Mouse (Mus musculus) kidney, embryonic 16.5 days (tissue): ENCODE data around the gene Enah. TPM values are rescaled to one million over a fixed set of nuclear protein-coding genes. Genes with fewer than 3 reads are reported as not detected.

Experiments used
- ATAC-seq: fragments of 200-750 bp; cut with Nextera tagmentation; 2 replicates; pipeline ENCODE4 v1.8.0; 2017; ENCODE audit warnings: moderate TSS enrichment; ENCODE audit not compliant: low FRiP score, low TSS enrichment
- H3K27ac ChIP-seq: fragments of 300-500 bp; sonication (generic); 2 replicates; pipeline ENCODE4 v1.5.1; 2014; ENCODE audit warnings: low read length
- H3K27me3 ChIP-seq: fragments of 300-500 bp; sonication (generic); 2 replicates; pipeline ENCODE4 v1.6.1; 2014; ENCODE audit warnings: low read length, control low read depth, mixed read lengths; ENCODE audit not compliant: insufficient read depth
- H3K36me3 ChIP-seq: fragments of 300-500 bp; sonication (generic); 2 replicates; pipeline ENCODE4 v1.6.1; 2014; ENCODE audit warnings: low read length, control low read depth, mixed read lengths; ENCODE audit not compliant: insufficient read depth
- H3K4me1 ChIP-seq: fragments of 300-500 bp; sonication (generic); 2 replicates; pipeline ENCODE4 v1.6.1; 2014; ENCODE audit warnings: low read length, control low read depth, mixed read lengths; ENCODE audit not compliant: insufficient read depth
- H3K4me2 ChIP-seq: fragments of 300-500 bp; sonication (generic); replicated peaks from 2 replicates; pipeline ENCODE4 v1.6.1; 2014; ENCODE audit warnings: low read depth, low read length
- H3K4me3 ChIP-seq: fragments of 300-500 bp; sonication (generic); 2 replicates; pipeline ENCODE4 v1.5.1; 2014; ENCODE audit warnings: mild to moderate bottlenecking, low read length
- H3K9ac ChIP-seq: fragments of 300-500 bp; sonication (generic); replicated peaks from 2 replicates; pipeline ENCODE4 v1.6.1; 2014; ENCODE audit warnings: low read length
- H3K9me3 ChIP-seq: fragments of 300-500 bp; sonication (generic); 2 replicates; pipeline ENCODE4 v1.6.1; 2016; ENCODE audit warnings: low read length, control low read depth
- WGBS: fragments of 180-500 bp; shearing (Covaris S2); extraction: QIAGEN DNeasy Blood & Tissue Kit; methylation state at CpG from one replicate; pipeline ENCODE4 v1.1.7; 2014; 5-methylcytosine and 5-hydroxymethylcytosine counted together
- polyA plus RNA-seq: library from polyadenylated mRNA; unstranded; fragments of >200 nt; fragmentation: Nextera tagmentation; extraction: Ambion mirVana; gene quantifications from 2 replicates; pipeline ENCODE4 v1.2.1, GENCODE M21; 2015

Enah gene
- polyA plus RNA-seq, 1 experiment from 2014 or later, result 10.8 TPM

DNA sequence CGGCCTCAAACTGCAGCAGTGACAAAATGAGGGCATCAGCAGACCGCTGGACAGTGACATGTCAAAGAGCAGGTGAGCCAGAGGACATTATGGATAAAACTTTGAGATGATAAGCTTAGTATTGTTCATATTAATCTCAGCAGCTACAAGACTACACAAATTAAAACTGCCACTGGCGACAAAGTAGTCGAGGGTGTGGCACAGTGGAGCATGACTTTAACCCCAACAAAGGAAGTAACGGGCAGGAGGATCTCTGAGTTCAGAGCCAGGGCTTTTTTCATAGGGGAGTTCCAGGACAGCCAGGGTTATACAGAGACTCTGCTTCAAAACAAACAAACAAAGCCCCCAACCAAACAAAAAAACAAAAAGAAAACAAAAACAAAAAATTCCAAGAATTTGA, 68.5 kb downstream of the Enah start:
- no peak for ATAC-seq
- Histone ChIP-seq H3K36me3 (peaks cover 3% of the 10 kb centered on the region; the same call in 1 of the 2 replicates), H3K27me3 (no peaks in the 10 kb centered on the region), H3K27ac (no peak overlapping the region), H3K4me3 (no peak overlapping the region), H3K9ac (no peak overlapping the region), H3K9me3 (no peaks in the 10 kb centered on the region), H3K4me2 (no peak overlapping the region), H3K4me1 (no peaks in the 10 kb centered on the region)
- 67% methylated on average over 5 of the region's 5 CpGs for WGBS

DNA sequence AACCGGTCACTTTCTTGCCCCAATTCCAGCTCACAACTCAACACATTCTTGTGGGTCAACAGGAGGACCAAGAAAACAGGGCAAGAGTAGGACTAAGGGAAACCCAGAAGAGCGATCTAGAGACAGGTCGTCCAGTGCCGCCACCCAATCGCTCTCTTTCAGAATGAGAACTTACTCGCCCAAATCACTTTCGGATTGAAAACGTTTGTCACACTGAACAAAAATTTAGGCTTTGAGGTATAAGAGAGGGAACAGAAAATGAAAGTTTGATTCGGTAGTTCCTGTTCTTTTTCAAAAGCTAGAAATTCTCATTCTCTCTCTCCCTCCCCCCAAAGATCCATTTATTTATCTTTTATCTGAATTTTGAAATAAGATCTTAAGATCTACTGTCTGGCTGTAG, 69.1 kb downstream of the Enah start:
- Histone ChIP-seq H3K9me3 (no peaks in the 10 kb centered on the region), H3K36me3 (peaks cover 3% of the 10 kb centered on the region; the same call in 1 of the 2 replicates), H3K9ac (no peak overlapping the region), H3K4me3 (no peak overlapping the region), H3K4me2 (no peak overlapping the region), H3K27ac (no peak overlapping the region), H3K4me1 (no peaks in the 10 kb centered on the region), H3K27me3 (no peaks in the 10 kb centered on the region)
- ATAC-seq, result no peak
- WGBS, result 95% methylated on average over 9 of the region's 9 CpGs

DNA sequence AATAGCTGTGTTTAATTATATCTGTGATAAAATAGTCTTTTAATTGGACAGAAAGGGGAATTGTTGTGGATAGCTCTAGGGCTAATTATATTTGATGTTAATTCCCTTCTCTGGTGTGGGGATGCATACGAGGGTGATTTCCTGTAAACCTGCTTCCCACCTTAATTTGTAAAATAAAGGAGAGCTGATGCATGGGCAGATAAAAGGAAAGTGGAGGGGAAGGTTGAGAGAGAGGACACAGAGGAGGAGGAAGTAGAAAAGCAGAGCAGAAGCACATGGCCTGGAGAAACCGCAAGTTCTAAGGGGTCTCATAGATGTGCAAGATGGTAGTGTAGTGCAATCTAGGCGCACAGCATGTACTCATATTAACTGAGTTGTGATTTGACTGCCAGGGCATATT, 71.6 kb downstream of the Enah start:
- no peak overlapping the region for H3K4me3 ChIP-seq
- H3K9ac ChIP-seq, result no peak overlapping the region
- H3K27ac ChIP-seq, result no peak overlapping the region
- peaks cover 3% of the 10 kb centered on the region; the same call in 1 of the 2 replicates for H3K36me3 ChIP-seq
- no peaks in the 10 kb centered on the region for H3K27me3 ChIP-seq
- no peaks in the 10 kb centered on the region for H3K9me3 ChIP-seq
- no peak overlapping the region for H3K4me2 ChIP-seq
- no peaks in the 10 kb centered on the region for H3K4me1 ChIP-seq
- no peak for ATAC-seq
- 95% methylated on average over 3 of the region's 3 CpGs for WGBS

DNA sequence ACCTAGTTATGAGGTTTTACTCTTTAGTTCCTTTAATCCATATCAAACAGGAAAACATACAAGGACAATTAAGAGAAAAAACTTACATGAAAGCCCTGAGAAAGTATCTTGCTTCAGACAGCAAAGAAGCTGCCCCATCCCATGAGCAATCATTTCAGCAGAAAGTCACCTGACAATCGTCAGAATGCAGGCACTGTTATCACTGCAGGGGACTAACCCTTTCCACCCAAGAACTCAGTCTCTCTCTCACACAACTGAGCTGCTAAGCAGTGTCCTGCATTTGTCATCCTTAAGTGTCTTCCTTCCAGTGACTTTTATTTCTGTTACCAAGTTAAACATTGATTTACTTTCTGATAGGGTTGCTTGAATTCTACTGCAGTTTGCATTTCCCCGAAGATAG, 82.7 kb downstream of the Enah start:
- Histone ChIP-seq H3K27ac (no peak overlapping the region), H3K9ac (no peak overlapping the region), H3K27me3 (no peaks in the 10 kb centered on the region), H3K36me3 (no peaks in the 10 kb centered on the region), H3K9me3 (no peaks in the 10 kb centered on the region), H3K4me3 (no peak overlapping the region), H3K4me2 (no peak overlapping the region), H3K4me1 (peaks cover 3% of the 10 kb centered on the region; the same call in 1 of the 2 replicates)
- ATAC-seq, result no peak
- 34% methylated on average over 2 of the region's 2 CpGs for WGBS

DNA sequence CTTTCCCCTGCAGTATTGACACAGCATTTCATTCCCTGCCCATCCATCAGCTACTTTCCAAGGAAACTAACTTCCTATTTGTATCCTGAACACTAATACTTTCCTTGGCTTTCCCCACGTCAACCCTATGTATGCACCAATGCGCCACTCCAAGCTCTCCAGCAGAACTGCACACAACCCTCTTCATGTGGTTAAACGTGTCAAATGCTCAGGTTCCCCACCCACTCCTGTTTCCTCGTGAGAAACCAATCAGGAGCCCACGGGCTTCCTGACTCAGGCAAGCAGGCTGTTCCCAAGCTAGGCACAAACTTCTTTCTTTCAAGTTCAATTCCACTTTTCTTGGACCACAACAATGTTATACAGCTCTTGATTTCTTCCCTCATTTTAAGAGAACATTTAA, 91.4 kb downstream of the Enah start:
- no peaks in the 10 kb centered on the region for H3K9me3 ChIP-seq
- H3K9ac ChIP-seq, result no peak overlapping the region
- H3K27ac ChIP-seq, result no peak overlapping the region
- 70% methylated on average over 5 of the region's 5 CpGs for WGBS
- H3K4me1 ChIP-seq, result no peaks in the 10 kb centered on the region
- ATAC-seq, result no peak
- no peak overlapping the region for H3K4me3 ChIP-seq
- no peaks in the 10 kb centered on the region for H3K27me3 ChIP-seq
- H3K36me3 ChIP-seq, result peaks cover 2% of the 10 kb centered on the region; the same call in 1 of the 2 replicates
- no peak overlapping the region for H3K4me2 ChIP-seq

DNA sequence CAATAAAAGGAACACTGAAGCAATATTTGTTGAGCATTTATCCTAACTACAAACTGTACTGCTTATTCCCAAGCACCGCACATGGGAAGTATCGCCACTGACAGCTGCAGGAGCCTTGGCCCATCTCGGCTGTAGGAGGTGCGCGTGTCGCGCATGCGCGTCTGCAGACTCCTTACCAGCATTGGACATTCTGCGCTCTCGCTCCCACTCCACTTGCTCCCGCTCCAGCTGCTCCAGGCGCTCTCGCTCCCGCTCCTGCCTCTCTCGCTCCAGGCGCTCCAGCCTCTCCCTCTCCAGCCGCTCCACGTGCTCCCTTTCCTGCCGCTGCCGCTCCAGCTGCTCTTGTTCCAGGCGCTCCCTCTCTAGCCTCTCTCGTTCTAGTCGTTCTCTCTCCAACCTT, 96.4 kb downstream of the Enah start:
- Histone ChIP-seq H3K36me3 (peaks cover 18% of the 10 kb centered on the region), H3K4me1 (no peaks in the 10 kb centered on the region), H3K27ac (no peak overlapping the region), H3K9me3 (no peaks in the 10 kb centered on the region), H3K27me3 (no peaks in the 10 kb centered on the region), H3K4me2 (no peak overlapping the region), H3K4me3 (no peak overlapping the region), H3K9ac (no peak overlapping the region)
- 84% methylated on average over 24 of the region's 24 CpGs for whole genome bisulfite sequencing
- no peak for ATAC-seq

DNA sequence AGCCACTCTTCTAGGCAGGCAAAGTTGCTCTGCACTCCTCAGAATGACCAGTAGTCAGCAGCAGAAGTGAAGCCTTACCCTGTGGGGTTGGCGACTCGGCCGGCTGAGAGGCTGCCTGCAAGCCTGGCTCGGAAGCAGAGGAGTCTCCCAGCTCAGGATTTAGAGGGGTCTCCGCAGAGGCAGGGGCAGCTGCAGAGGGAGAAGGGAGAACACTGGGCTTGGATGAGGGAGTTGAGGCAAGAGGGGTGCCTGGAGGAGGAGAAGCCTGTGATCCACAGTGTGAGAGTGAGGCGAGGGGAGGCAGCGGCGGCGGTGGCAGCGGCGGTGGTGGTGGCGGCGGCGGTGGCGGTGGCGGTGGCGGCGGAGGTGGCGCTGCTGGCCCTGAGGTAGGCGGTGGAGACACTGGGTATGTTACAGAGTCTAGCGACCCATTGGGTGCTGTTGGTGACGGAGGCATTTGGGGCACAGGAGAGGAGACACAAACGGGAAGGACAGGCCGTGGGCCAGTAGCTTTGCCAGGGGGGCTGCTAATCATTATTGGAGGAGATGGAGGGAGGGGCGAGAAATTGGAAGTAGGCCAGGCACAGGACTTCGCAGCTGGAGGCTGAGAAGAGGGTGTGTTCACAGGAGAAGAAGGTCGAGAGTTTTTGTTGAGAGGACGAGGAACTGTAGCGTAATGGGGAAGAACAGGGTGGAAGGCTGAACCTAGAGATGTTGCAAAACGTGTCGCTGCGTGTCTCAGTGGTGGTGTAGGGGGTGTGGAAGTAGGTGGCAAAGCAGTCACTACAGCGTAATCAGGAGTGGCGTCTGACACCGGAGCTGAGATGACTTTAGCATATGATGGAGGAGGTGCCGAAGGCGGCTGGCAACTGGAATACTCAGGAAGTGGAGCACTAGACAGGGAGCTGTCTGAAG, 98.0 kb downstream of the Enah start:
- no peaks in the 10 kb centered on the region for H3K27me3 ChIP-seq
- WGBS, result 70% methylated on average over 26 of the region's 37 CpGs
- H3K4me3 ChIP-seq, result peak overlapping the region; percentile 27
- H3K9me3 ChIP-seq, result no peaks in the 10 kb centered on the region
- H3K27ac ChIP-seq, result no peak overlapping the region
- peaks cover 21% of the 10 kb centered on the region for H3K36me3 ChIP-seq
- no peak overlapping the region for H3K9ac ChIP-seq
- no peaks in the 10 kb centered on the region for H3K4me1 ChIP-seq
- peak overlapping the region; percentile 34 for H3K4me2 ChIP-seq
- ATAC-seq, result peak; percentile 35; the same call in 1 of the 2 replicates

DNA sequence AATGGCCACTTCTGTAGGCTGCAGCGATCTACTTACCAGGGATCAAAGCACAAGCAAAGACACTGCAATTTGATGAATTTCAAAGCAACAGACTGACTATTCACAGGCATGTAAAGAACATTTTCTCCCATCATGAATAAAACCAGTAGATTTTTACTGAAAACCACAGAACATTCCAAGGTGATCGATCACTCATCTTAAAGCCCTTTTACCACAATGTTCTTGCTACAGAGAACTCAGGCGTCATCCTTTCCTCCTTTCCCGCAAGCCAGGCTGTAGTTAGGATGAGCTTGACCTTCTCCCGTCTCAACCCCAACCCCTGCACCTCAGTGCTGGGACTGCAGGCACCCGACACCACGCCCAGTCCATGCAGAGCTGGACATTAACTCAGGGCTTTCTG, 107.9 kb downstream of the Enah start:
- 93% methylated on average over 7 of the region's 7 CpGs for WGBS
- Histone ChIP-seq H3K9ac (no peak overlapping the region), H3K4me2 (no peak overlapping the region), H3K4me1 (no peaks in the 10 kb centered on the region), H3K9me3 (no peaks in the 10 kb centered on the region), H3K27me3 (no peaks in the 10 kb centered on the region), H3K27ac (no peak overlapping the region), H3K36me3 (peaks cover 9% of the 10 kb centered on the region), H3K4me3 (no peak overlapping the region)
- no peak for ATAC-seq

DNA sequence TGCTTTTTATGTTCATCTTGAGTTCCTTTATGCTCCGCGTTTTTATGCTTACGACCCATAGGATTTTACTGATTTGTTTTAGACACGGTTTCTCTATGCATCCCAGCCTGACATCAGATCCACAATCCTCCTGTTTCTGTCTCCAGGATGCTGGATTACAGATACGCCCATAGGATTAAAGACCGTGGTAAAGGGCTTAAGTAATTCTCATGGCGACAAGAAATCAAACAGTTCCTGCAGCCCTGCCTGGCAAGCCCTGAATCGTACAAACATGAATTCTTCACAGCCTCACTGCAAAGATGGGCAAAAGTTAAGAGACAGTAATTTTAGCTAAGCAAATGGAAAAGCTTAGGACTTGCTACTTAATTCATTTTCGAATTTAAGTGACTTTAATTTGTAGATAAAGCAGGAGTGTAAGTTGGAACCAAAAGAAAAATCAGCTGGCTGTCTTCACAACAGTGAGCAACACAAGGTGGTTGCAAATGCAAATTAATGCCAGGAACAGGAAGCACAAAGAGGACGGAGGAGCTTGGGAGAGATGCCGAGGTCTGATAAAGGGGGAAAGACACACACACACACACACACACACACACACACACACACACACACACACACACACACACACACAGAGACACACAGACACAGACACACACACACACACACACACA, 118.0 kb downstream of the Enah start:
- no peak overlapping the region for H3K27ac ChIP-seq
- 81% methylated on average over 11 of the region's 11 CpGs for WGBS
- H3K4me1 ChIP-seq, result no peaks in the 10 kb centered on the region
- ATAC-seq, result no peak
- H3K4me2 ChIP-seq, result no peak overlapping the region
- H3K36me3 ChIP-seq, result peaks cover 12% of the 10 kb centered on the region
- no peaks in the 10 kb centered on the region for H3K27me3 ChIP-seq
- H3K4me3 ChIP-seq, result no peak overlapping the region
- no peak overlapping the region for H3K9ac ChIP-seq
- no peaks in the 10 kb centered on the region for H3K9me3 ChIP-seq

DNA sequence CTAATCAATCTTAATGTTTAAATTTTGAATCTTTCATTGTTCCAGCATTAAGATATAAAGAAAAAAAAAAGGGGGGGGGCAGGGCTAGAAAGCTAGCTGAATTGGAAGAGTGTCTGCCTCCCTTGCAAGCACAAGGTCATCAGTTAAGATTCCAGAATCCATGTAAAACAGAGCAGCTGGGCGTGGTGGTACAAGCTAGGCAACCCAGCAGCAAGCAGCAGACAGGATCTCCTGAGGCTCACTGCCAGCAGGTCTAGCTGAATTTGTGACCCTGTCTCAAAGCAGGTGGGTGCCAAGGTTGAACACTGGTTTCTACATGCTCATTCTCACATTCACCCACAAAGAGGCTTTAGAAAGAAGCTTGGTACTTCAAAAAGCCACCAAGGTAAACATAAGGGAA, 118.9 kb downstream of the Enah start:
- no peak overlapping the region for H3K9ac ChIP-seq
- no peak for ATAC-seq
- no peak overlapping the region for H3K27ac ChIP-seq
- 78% methylated on average over 1 of the region's 1 CpGs for WGBS
- H3K9me3 ChIP-seq, result no peaks in the 10 kb centered on the region
- H3K4me3 ChIP-seq, result no peak overlapping the region
- H3K4me2 ChIP-seq, result no peak overlapping the region
- no peaks in the 10 kb centered on the region for H3K27me3 ChIP-seq
- peaks cover 8% of the 10 kb centered on the region; the same call in 1 of the 2 replicates for H3K36me3 ChIP-seq
- no peaks in the 10 kb centered on the region for H3K4me1 ChIP-seq
